Mouse (Mus musculus) MEL (cell line): ENCODE measurements around the gene Lrrc74b. TPM values are rescaled to one million over a fixed set of nuclear protein-coding genes. Genes with fewer than 3 reads are reported as not detected.

ENCODE experiments used
- DNase-seq: peaks from one replicate; pipeline ENCODE4 v3.0.0; 2011; ENCODE audit warnings: low read depth, low spot score
- H3K27ac ChIP-seq: 2 replicates; pipeline ENCODE4 v1.5.1; 2012; ENCODE audit warnings: low read depth, mild to moderate bottlenecking, control low read depth, low read length, moderate library complexity; ENCODE audit not compliant: control insufficient read depth
- H3K27me3 ChIP-seq, 2 experiments: fragments of 150-350 bp in 1 of 2; sonication (generic) in 1 of 2; 2 replicates each; pipeline ENCODE4 v1.6.1; 2012; ENCODE audit warnings: low read length in 2 of 2, mild to moderate bottlenecking in 2 of 2, improper control_type of control experiment in 1 of 2, moderate library complexity in 1 of 2; ENCODE audit not compliant: insufficient read depth in 2 of 2, control insufficient read depth in 1 of 2
- H3K36me3 ChIP-seq, 2 experiments: 2 replicates each; pipeline ENCODE4 v1.6.1; 2012 to 2014; ENCODE audit warnings: low read length in 2 of 2, improper control_type of control experiment in 1 of 2, inconsistent platforms in 1 of 2, mild to moderate bottlenecking in 1 of 2; ENCODE audit not compliant: insufficient read depth in 2 of 2, control insufficient read depth in 1 of 2
- H3K4me1 ChIP-seq, 2 experiments: fragments of 150-350 bp in 1 of 2; sonication (generic) in 1 of 2; 2 replicates each; pipeline ENCODE4 v1.6.1; 2012; ENCODE audit warnings: low read length in 2 of 2, improper control_type of control experiment in 1 of 2, mild to moderate bottlenecking in 1 of 2; ENCODE audit not compliant: insufficient read depth in 2 of 2, control insufficient read depth in 1 of 2
- H3K4me3 ChIP-seq, 2 experiments: fragments of 150-350 bp in 1 of 2; sonication (generic) in 1 of 2; 2 replicates each; pipeline ENCODE4 v1.5.1; 2012; ENCODE audit warnings: low read depth in 2 of 2, low read length in 2 of 2, mild to moderate bottlenecking in 2 of 2, moderate library complexity in 2 of 2, control low read depth in 1 of 2, improper control_type of control experiment in 1 of 2; ENCODE audit not compliant: control insufficient read depth in 1 of 2, insufficient read depth in 1 of 2
- H3K79me2 ChIP-seq: 2 replicates; pipeline ENCODE4 v1.6.1; 2012; ENCODE audit warnings: mild to moderate bottlenecking, low read length, moderate library complexity; ENCODE audit not compliant: control insufficient read depth, poor library complexity, insufficient read depth
- H3K9ac ChIP-seq: 2 replicates; pipeline ENCODE4 v1.6.1; 2012; ENCODE audit warnings: low read depth, mild to moderate bottlenecking, control low read depth, low read length, moderate library complexity; ENCODE audit not compliant: control insufficient read depth, poor library complexity, severe bottlenecking
- H3K9me3 ChIP-seq: fragments of 150-350 bp; sonication (generic); replicated peaks from 2 replicates; pipeline ENCODE4 v1.6.1; 2012; ENCODE audit warnings: mild to moderate bottlenecking, low read length, improper control_type of control experiment, moderate library complexity; ENCODE audit not compliant: insufficient read depth
- BHLHE40 ChIP-seq: IDR thresholded peaks from 2 replicates; pipeline ENCODE4 v1.6.1; 2012; ENCODE audit warnings: low read depth, mild to moderate bottlenecking, inconsistent platforms, low read length, improper control_type of control experiment, borderline replicate concordance
- CHD1 ChIP-seq: IDR thresholded peaks from 2 replicates; pipeline ENCODE4 v1.6.1; 2012; ENCODE audit warnings: low read depth, mild to moderate bottlenecking, inconsistent platforms, low read length, improper control_type of control experiment
- CTCF ChIP-seq, 3 experiments: IDR thresholded peaks in 2 of 3; conservative IDR thresholded peaks in 1 of 3; 2 replicates each; pipeline ENCODE4 v1.5.1; 2011 to 2012; ENCODE audit warnings: low read length in 3 of 3, low read depth in 2 of 3, mild to moderate bottlenecking in 2 of 3, improper control_type of control experiment in 1 of 3, inconsistent platforms in 1 of 3, mixed read lengths in 1 of 3, moderate library complexity in 1 of 3; ENCODE audit not compliant: control insufficient read depth in 1 of 3, insufficient read depth in 1 of 3, poor library complexity in 1 of 3, severe bottlenecking in 1 of 3
- ELF1 ChIP-seq: IDR thresholded peaks from 2 replicates; pipeline ENCODE4 v1.6.1; 2014; ENCODE audit warnings: low read depth, mild to moderate bottlenecking, inconsistent platforms, low read length, improper control_type of control experiment, moderate library complexity
- GABPA ChIP-seq: IDR thresholded peaks from 2 replicates; pipeline ENCODE4 v1.6.1; 2012; ENCODE audit warnings: low read depth, mild to moderate bottlenecking, inconsistent platforms, low read length, improper control_type of control experiment, moderate library complexity
- GATA1 ChIP-seq: IDR thresholded peaks from 2 replicates; pipeline ENCODE4 v1.6.1; 2011; ENCODE audit warnings: low read depth, low read length, improper control_type of control experiment
- HCFC1 ChIP-seq: IDR thresholded peaks from 2 replicates; pipeline ENCODE4 v1.6.1; 2012; ENCODE audit warnings: low read depth, mild to moderate bottlenecking, inconsistent platforms, low read length, improper control_type of control experiment, moderate library complexity
- JUND ChIP-seq: IDR thresholded peaks from 2 replicates; pipeline ENCODE4 v1.6.1; 2011; ENCODE audit warnings: low read depth, mild to moderate bottlenecking, improper control_type of control experiment, low read length
- MAZ ChIP-seq: IDR thresholded peaks from 2 replicates; pipeline ENCODE4 v1.6.1; 2012; ENCODE audit warnings: low read depth, mild to moderate bottlenecking, inconsistent platforms, low read length, improper control_type of control experiment
- MEF2A ChIP-seq: IDR thresholded peaks from 2 replicates; pipeline ENCODE4 v1.6.1; 2014; ENCODE audit warnings: low read depth, mild to moderate bottlenecking, inconsistent platforms, low read length, improper control_type of control experiment; ENCODE audit not compliant: poor library complexity, insufficient replicate concordance, severe bottlenecking; ENCODE audit errors: extremely low read depth
- MXI1 ChIP-seq: IDR thresholded peaks from 2 replicates; pipeline ENCODE4 v1.6.1; 2011; ENCODE audit warnings: mild to moderate bottlenecking, low read depth, low read length, improper control_type of control experiment
- NELFE ChIP-seq: IDR thresholded peaks from 2 replicates; pipeline ENCODE4 v1.6.1; 2011; ENCODE audit warnings: low read depth, low read length, improper control_type of control experiment
- NRF1 ChIP-seq: IDR thresholded peaks from 2 replicates; pipeline ENCODE4 v1.6.1; 2014; ENCODE audit warnings: low read depth, mild to moderate bottlenecking, inconsistent platforms, low read length, improper control_type of control experiment, moderate library complexity; ENCODE audit not compliant: poor library complexity, insufficient read depth, severe bottlenecking
- POLR2A ChIP-seq, 2 experiments: IDR thresholded peaks; 2 replicates each; pipeline ENCODE4 v1.6.1; 2011 to 2012; ENCODE audit warnings: low read length in 2 of 2, mild to moderate bottlenecking in 2 of 2, control low read depth in 1 of 2, improper control_type of control experiment in 1 of 2, low read depth in 1 of 2, moderate library complexity in 1 of 2; ENCODE audit not compliant: control insufficient read depth in 1 of 2, insufficient read depth in 1 of 2, poor library complexity in 1 of 2
- RAD21 ChIP-seq: IDR thresholded peaks from 2 replicates; pipeline ENCODE4 v1.6.1; 2011; ENCODE audit warnings: mild to moderate bottlenecking, low read depth, low read length, improper control_type of control experiment
- SIN3A ChIP-seq: IDR thresholded peaks from 2 replicates; pipeline ENCODE4 v1.6.1; 2012; ENCODE audit warnings: low read length, improper control_type of control experiment, inconsistent platforms
- SMC3 ChIP-seq: IDR thresholded peaks from 2 replicates; pipeline ENCODE4 v1.6.1; 2011; ENCODE audit warnings: low read depth, low read length, improper control_type of control experiment
- TBP ChIP-seq: IDR thresholded peaks from 2 replicates; pipeline ENCODE4 v1.8.0; 2011; ENCODE audit warnings: low read depth, low read length, improper control_type of control experiment
- UBTF ChIP-seq: IDR thresholded peaks from 2 replicates; pipeline ENCODE4 v1.6.1; 2012; ENCODE audit warnings: low read depth, mild to moderate bottlenecking, inconsistent platforms, low read length, improper control_type of control experiment, moderate library complexity, borderline replicate concordance; ENCODE audit not compliant: insufficient read depth
- ZKSCAN1 ChIP-seq: IDR thresholded peaks from 2 replicates; pipeline ENCODE4 v1.6.1; 2012; ENCODE audit warnings: low read depth, mild to moderate bottlenecking, inconsistent platforms, low read length, improper control_type of control experiment, moderate library complexity
- ZMIZ1 ChIP-seq: IDR thresholded peaks from 2 replicates; pipeline ENCODE4 v1.6.1; 2012; ENCODE audit warnings: low read depth, mild to moderate bottlenecking, inconsistent platforms, low read length, improper control_type of control experiment, moderate library complexity
- ZNF384 ChIP-seq: IDR thresholded peaks from 2 replicates; pipeline ENCODE4 v1.6.1; 2012; ENCODE audit warnings: low read depth, mild to moderate bottlenecking, inconsistent platforms, low read length, improper control_type of control experiment
- polyA plus RNA-seq, 2 experiments: library from polyadenylated mRNA; stranded (reverse) in 1 of 2; unstranded in 1 of 2; fragments of >175 nt in 1 of 2; fragments of >200 nt in 1 of 2; gene quantifications; 2 replicates each; pipeline versions ENCODE4 v1.2.1 to v1.2.4; 2012; ENCODE audit warnings: low replicate concordance in 2 of 2, low read depth in 1 of 2; ENCODE audit not compliant: insufficient read length in 2 of 2, insufficient read depth in 1 of 2, missing spikeins in 1 of 2
- total RNA-seq: library from RNA; depleted of rRNA; stranded (reverse); fragments of 300-350 nt; gene quantifications from 2 replicates; pipeline ENCODE4 v1.2.3, GENCODE M21; 2012

Lrrc74b gene
- total and polyA plus RNA-seq, 3 experiments = 0.10 to 0.12 TPM; not detected in 1

DNA sequence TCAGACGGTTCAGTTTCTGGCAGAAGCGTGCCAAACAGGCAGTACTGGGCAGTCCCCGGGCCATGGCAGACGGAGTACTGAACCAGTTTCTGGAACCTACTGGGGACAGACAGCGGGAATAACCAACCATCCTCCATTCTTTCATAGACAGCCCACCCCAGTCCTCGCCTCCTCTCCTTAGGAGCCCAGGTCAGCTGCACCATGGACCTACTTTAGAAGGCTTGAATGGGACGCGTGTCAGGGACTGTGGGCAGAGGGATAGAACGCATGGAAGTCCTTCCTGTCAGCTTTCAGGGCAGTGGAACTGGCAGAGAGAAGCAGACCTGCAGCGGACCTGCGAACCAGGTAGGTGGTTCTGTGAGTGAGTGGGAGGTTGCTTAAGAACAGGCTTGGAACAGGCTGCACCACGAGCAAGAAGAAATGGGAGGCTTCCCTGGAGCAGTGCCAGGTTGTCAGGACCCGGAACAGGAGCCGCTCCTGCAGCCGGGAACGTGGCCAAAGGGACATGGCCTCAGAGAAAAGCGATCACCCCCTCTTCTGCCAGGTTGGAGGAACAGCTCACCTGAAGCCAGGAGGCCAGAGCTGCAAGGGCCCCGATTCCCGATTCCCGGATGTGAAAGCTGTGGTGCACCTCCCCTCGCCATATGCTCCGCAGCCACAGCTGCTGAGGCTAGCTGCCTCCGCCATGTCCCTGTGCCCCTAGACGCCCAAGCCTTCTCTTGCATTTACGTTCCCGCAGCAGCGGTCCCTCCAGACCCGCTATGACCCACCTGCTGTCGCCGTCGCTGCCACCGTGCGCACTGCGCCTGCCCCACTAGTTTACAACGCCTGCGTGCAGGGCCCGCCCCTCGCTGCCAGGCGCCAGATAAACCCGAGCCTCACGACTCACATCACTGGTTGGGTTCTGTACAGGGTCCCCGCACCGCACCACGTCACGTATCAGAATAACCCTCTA, 15.1 kb upstream of the Lrrc74b start:
- Histone ChIP-seq H3K36me3 (no peaks in the 10 kb centered on the region), H3K27me3 (peaks cover 0 to 2% of the 10 kb centered on the region in 2 experiments; a peak in 1 of 4 replicates), H3K27ac (no peak overlapping the region), H3K9ac (peak overlapping the region; percentile 74), H3K4me1 (peaks cover 0 to 4% of the 10 kb centered on the region in 2 experiments; a peak in 1 of 4 replicates), H3K9me3 (no peaks in the 10 kb centered on the region), H3K4me3 (peak overlapping the region; percentile 84 to 94), H3K79me2 (no peaks in the 10 kb centered on the region; the same call in 1 of the 2 replicates)
- peak; percentile 85 for DNase-seq
- peak; percentile 77 for TF ChIP-seq NRF1
- TF ChIP-seq ZKSCAN1 = no peak
- TF ChIP-seq CHD1 = no peak
- TF ChIP-seq BHLHE40 = no peak
- no peak for TF ChIP-seq GABPA
- peak; percentile 68 for TF ChIP-seq ZMIZ1
- TF ChIP-seq GATA1 = peak; percentile 25; the same call in 1 of the 2 replicates
- TF ChIP-seq MEF2A = no peak
- no peak for TF ChIP-seq TBP
- no peak for TF ChIP-seq ZNF384
- TF ChIP-seq CTCF (IDR thresholded peaks at IDR 0.05 in 2 of 3, conservative IDR thresholded peaks at IDR 0.05 in 1 of 3; ENCODE audit: control insufficient read depth in 1 of 3, insufficient read depth in 1 of 3, low read depth in 2 of 3, low read length in 3 of 3, poor library complexity in 1 of 3, severe bottlenecking in 1 of 3) = no peak
- TF ChIP-seq MXI1 = peak; percentile 87
- TF ChIP-seq JUND = no peak
- TF ChIP-seq MAZ = no peak
- peak; percentile 68 for TF ChIP-seq NELFE
- no peak for TF ChIP-seq UBTF
- peak; percentile 60 to 69 for TF ChIP-seq POLR2A (IDR thresholded peaks at IDR 0.05; ENCODE audit: control insufficient read depth in 1 of 2, insufficient read depth in 1 of 2, low read depth in 1 of 2, low read length in 2 of 2, poor library complexity in 1 of 2)
- TF ChIP-seq ELF1 = 0 out of 2 replicates have a peak, but pooled peaks have one; percentile 7
- peak; percentile 60 for TF ChIP-seq HCFC1
- peak; percentile 67 for TF ChIP-seq SIN3A
- TF ChIP-seq RAD21 = no peak
- TF ChIP-seq SMC3 = no peak
